Mouse (Mus musculus): ENCODE measurements around the gene Ptprt. TPM values are rescaled to one million over a fixed set of nuclear protein-coding genes. Genes with fewer than 3 reads are reported as not detected.

Ptprt gene
- total and polyA plus RNA-seq, 3 experiments: 0.76 TPM; not detected in 2

DNA sequence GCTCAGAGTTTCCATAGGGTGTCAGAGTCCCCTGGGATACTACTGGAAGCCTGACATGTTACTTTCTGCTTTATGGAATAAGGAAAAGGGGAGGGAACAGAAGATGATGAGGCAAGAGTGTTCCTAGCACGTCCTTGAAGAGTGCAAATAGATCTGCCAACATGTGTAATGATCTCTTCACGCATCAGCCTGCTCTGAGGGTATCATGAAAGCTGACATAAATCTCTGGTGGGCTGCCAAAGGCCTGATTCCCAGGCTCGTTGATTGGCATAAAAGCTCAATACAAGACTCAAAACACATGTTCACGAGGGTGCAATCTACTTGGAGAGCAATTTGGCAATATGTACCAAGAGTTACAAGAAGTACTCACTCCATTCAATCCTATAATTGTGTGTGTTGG, 778.4 kb downstream of the Ptprt start:
- dilution Hi-C loops (cut with MboI; ENCODE audit: extremely low pct_ligation_motif_present, extremely low pct_unique_long_range_greater_than_20kb, low sequenced_read_pairs): no loop called here

DNA sequence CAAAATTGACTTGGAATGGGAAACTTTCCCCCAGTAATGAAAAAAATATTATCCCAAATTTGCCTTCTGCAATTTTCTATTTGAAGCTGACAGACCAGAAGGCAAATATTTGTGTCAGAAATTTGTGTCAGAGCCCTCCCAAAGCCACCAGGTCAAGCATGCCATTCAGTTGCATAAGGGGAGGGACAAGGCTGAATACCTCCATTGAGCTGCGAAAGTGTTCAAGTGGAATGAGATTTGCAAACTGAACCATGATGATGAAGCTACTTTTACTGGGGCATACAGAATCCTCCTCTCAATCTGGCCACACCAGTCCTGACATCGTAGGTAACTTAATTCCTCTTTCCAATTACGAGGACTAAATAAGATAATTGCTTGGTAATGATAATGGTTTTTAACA, 780.0 kb downstream of the Ptprt start:
- Histone ChIP-seq H3K27ac (ENCODE audit: insufficient read depth, low read depth) (no peak overlapping the region), H3K9ac (ENCODE audit: insufficient read depth, low read depth) (no peak overlapping the region), H3K4me3 (replicated peaks in 1 of 3; ENCODE audit: low read depth in 2 of 3, low read length in 2 of 3, poor library complexity in 1 of 3) (no peak overlapping the region), H3K9me3 (replicated peaks; ENCODE audit: low read length) (peaks cover 56% of the 10 kb centered on the region), H3K36me3 (replicated peaks in 1 of 2; ENCODE audit: control insufficient read depth in 1 of 2, insufficient read depth in 1 of 2, low read length in 1 of 2) (no peaks in the 10 kb centered on the region), H3K79me2 (replicated peaks; ENCODE audit: control insufficient read depth, extremely low read depth, insufficient read depth, poor library complexity, severe bottlenecking) (no peaks in the 10 kb centered on the region), H3K27me3 (replicated peaks) (no peaks in the 10 kb centered on the region), H3K4me1 (ENCODE audit: control insufficient read depth in 1 of 2, insufficient read depth in 2 of 2) (no peaks in the 10 kb centered on the region), H3K4me2 (ENCODE audit: insufficient read depth, low read depth, poor library complexity, severe bottlenecking) (no peak overlapping the region)
- in situ Hi-C loops (cut with MboI; ENCODE audit: low pct_ligation_motif_present, low pct_unique_long_range_greater_than_20kb, low sequenced_read_pairs) (no loop called here), dilution Hi-C loops (cut with MboI; ENCODE audit: extremely low pct_ligation_motif_present, extremely low pct_unique_long_range_greater_than_20kb, low sequenced_read_pairs) (no loop called here)
- no peak for DNase-seq (ENCODE audit: extremely low read depth)
- TF ChIP-seq GABPA (IDR thresholded peaks at IDR 0.05; ENCODE audit: insufficient replicate concordance, low read depth, low read length) (no peak), RCOR1 (conservative IDR thresholded peaks at IDR 0.05; ENCODE audit: low read depth, low read length) (no peak), MAX (IDR thresholded peaks at IDR 0.05; ENCODE audit: low read length) (no peak), BHLHE40 (IDR thresholded peaks at IDR 0.05; ENCODE audit: low read depth, low read length) (no peak), NELFE (IDR thresholded peaks at IDR 0.05; ENCODE audit: low read depth, low read length) (no peak), MAZ (IDR thresholded peaks at IDR 0.05; ENCODE audit: low read depth, low read length) (no peak), MXI1 (IDR thresholded peaks at IDR 0.05; ENCODE audit: low read depth, low read length) (no peak), RAD21 (IDR thresholded peaks at IDR 0.05; ENCODE audit: low read depth, low read length) (no peak), SMC3 (IDR thresholded peaks at IDR 0.05; ENCODE audit: low read depth, low read length) (no peak), MAFK (IDR thresholded peaks at IDR 0.05; ENCODE audit: insufficient replicate concordance, low read length) (no peak), ELF1 (IDR thresholded peaks at IDR 0.05; ENCODE audit: low read depth, low read length) (no peak), PAX5 (IDR thresholded peaks at IDR 0.05; ENCODE audit: low read length) (no peak), KAT2A (IDR thresholded peaks at IDR 0.05; ENCODE audit: insufficient replicate concordance, low read length) (no peak), JUN (IDR thresholded peaks at IDR 0.05; ENCODE audit: insufficient read depth, low read depth, low read length) (no peak)

More for the DNA sequence above, 778.4 kb downstream of the Ptprt start:
- Histone ChIP-seq H3K9ac (ENCODE audit: insufficient read depth, low read depth) (no peak overlapping the region), H3K27ac (ENCODE audit: insufficient read depth, low read depth) (no peak overlapping the region), H3K4me2 (ENCODE audit: insufficient read depth, low read depth, poor library complexity, severe bottlenecking) (no peak overlapping the region), H3K4me1 (ENCODE audit: control insufficient read depth in 1 of 2, insufficient read depth in 2 of 2) (no peaks in the 10 kb centered on the region), H3K36me3 (replicated peaks in 1 of 2; ENCODE audit: control insufficient read depth in 1 of 2, insufficient read depth in 1 of 2, low read length in 1 of 2) (no peaks in the 10 kb centered on the region), H3K4me3 (replicated peaks in 1 of 3; ENCODE audit: low read depth in 2 of 3, low read length in 2 of 3, poor library complexity in 1 of 3) (no peak overlapping the region), H3K27me3 (replicated peaks) (no peaks in the 10 kb centered on the region), H3K9me3 (replicated peaks; ENCODE audit: low read length) (peaks cover 49% of the 10 kb centered on the region), H3K79me2 (replicated peaks; ENCODE audit: control insufficient read depth, extremely low read depth, insufficient read depth, poor library complexity, severe bottlenecking) (no peaks in the 10 kb centered on the region)
- DNase-seq (ENCODE audit: extremely low read depth): no peak
- TF ChIP-seq ZNF384 (IDR thresholded peaks at IDR 0.05; ENCODE audit: low read depth, low read length) (no peak), ETS1 (conservative IDR thresholded peaks at IDR 0.05; ENCODE audit: low read depth, low read length) (no peak), JUND (conservative IDR thresholded peaks at IDR 0.05; ENCODE audit: low read depth, low read length) (no peak), ZC3H11A (IDR thresholded peaks at IDR 0.05; ENCODE audit: low read depth, low read length) (no peak), NELFE (IDR thresholded peaks at IDR 0.05; ENCODE audit: low read depth, low read length) (no peak), UBTF (IDR thresholded peaks at IDR 0.05; ENCODE audit: low read depth, low read length) (no peak), CHD2 (IDR thresholded peaks at IDR 0.05; ENCODE audit: low read length) (no peak), SIN3A (IDR thresholded peaks at IDR 0.05; ENCODE audit: low read length) (no peak), MEF2A (IDR thresholded peaks at IDR 0.05; ENCODE audit: borderline replicate concordance, low read depth, low read length) (no peak), MXI1 (IDR thresholded peaks at IDR 0.05; ENCODE audit: low read depth, low read length) (no peak), ELF1 (IDR thresholded peaks at IDR 0.05; ENCODE audit: low read depth, low read length) (no peak)
- in situ Hi-C loops (cut with MboI; ENCODE audit: low pct_ligation_motif_present, low pct_unique_long_range_greater_than_20kb, low sequenced_read_pairs): no loop called here

Measured in CH12.LX (cell line).